Mouse (Mus musculus) heart, postnatal 0 days (tissue): ENCODE data around the gene Endou. TPM values are rescaled to one million over a fixed set of nuclear protein-coding genes. Genes with fewer than 3 reads are reported as not detected.

Source experiments
- ATAC-seq: fragments of 200-750 bp; cut with Nextera tagmentation; 2 replicates; pipeline ENCODE4 v1.8.0; 2017; ENCODE audit warnings: low read depth, moderate number of reproducible peaks, moderate library complexity; ENCODE audit not compliant: insufficient read depth
- DNase-seq: peaks from one replicate; pipeline ENCODE4 v3.0.0-alpha.2; 2016; ENCODE audit warnings: low spot score
- H3K27ac ChIP-seq: fragments of 300-500 bp; sonication (generic); 2 replicates; pipeline ENCODE4 v1.5.1; 2014; ENCODE audit warnings: low read depth, mild to moderate bottlenecking
- H3K27me3 ChIP-seq: fragments of 300-500 bp; sonication (generic); 2 replicates; pipeline ENCODE4 v1.6.1; 2014; ENCODE audit warnings: low read length, mixed read lengths; ENCODE audit not compliant: control insufficient read depth, insufficient read depth
- H3K36me3 ChIP-seq: fragments of 300-500 bp; sonication (generic); replicated peaks from 2 replicates; pipeline ENCODE4 v1.6.1; 2014; ENCODE audit warnings: low read length, mixed read lengths; ENCODE audit not compliant: control insufficient read depth, insufficient read depth
- H3K4me1 ChIP-seq: fragments of 300-500 bp; sonication (generic); 2 replicates; pipeline ENCODE4 v1.6.1; 2014; ENCODE audit warnings: antibody characterized with exemption; ENCODE audit not compliant: control insufficient read depth, insufficient read depth
- H3K4me2 ChIP-seq: fragments of 300-500 bp; sonication (generic); 2 replicates; pipeline ENCODE4 v1.6.1; 2014; ENCODE audit warnings: low read depth, mild to moderate bottlenecking, low read length, moderate library complexity
- H3K4me3 ChIP-seq: fragments of 300-500 bp; sonication (generic); 2 replicates; pipeline ENCODE4 v1.5.1; 2014; ENCODE audit warnings: low read depth, low read length
- H3K9ac ChIP-seq: fragments of 300-500 bp; sonication (generic); replicated peaks from 2 replicates; pipeline ENCODE4 v1.6.1; 2014; ENCODE audit warnings: low read depth, low read length, mixed read lengths
- H3K9me3 ChIP-seq: fragments of 300-500 bp; sonication (generic); replicated peaks from 2 replicates; pipeline ENCODE4 v1.6.1; 2016; ENCODE audit warnings: low read length; ENCODE audit not compliant: control insufficient read depth
- CTCF ChIP-seq: IDR thresholded peaks from 2 replicates; pipeline ENCODE4 v1.5.1; 2016; ENCODE audit warnings: antibody characterized with exemption, control low read depth, low read depth
- EP300 ChIP-seq: IDR thresholded peaks from 2 replicates; pipeline ENCODE4 v1.6.1; 2016; ENCODE audit warnings: antibody characterized with exemption, low read depth
- WGBS: fragments of 180-500 bp; shearing (Covaris S2); extraction: QIAGEN DNeasy Blood & Tissue Kit; methylation state at CpG from one replicate; pipeline ENCODE4 v1.1.7; 2014; 5-methylcytosine and 5-hydroxymethylcytosine counted together
- polyA plus RNA-seq: library from polyadenylated mRNA; unstranded; fragments of >200 nt; fragmentation: Nextera tagmentation; extraction: Ambion mirVana; gene quantifications from 2 replicates; pipeline ENCODE4 v1.2.1, GENCODE M21; 2015
- total RNA-seq: library from RNA; depleted of rRNA; stranded (reverse); fragments of >200 nt; gene quantifications from 2 replicates; pipeline ENCODE4 v1.2.3, GENCODE M21; 2014; ENCODE audit warnings: low replicate concordance

Gene Endou
- total and polyA plus RNA-seq, 2 experiments from 2014 or later, result 0.95 to 5.6 TPM

DNA sequence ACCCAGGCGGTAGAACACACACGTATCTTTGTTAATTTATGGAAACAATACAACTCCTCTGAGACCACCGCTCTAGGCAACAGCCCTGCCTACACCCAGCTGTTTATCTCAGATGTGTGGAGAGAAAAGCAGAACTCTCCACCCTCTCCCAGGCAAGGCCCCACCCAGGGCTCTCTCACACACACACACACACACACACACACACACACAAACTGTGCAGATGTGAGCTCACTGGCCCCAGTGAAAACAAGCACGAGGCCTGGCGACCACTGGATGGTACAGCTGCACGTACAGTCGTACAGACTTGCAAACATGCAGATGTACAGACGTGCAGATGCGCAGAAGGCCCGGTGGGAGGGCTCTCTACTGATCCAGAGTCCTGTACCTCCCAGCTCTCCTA lies 13.8 kb upstream of the Endou start:
- DNase-seq, result peak; percentile 78
- peak overlapping the region; percentile 7; the same call in 1 of the 2 replicates for H3K4me2 ChIP-seq
- TF ChIP-seq EP300, result no peak
- no peak for TF ChIP-seq CTCF

DNA sequence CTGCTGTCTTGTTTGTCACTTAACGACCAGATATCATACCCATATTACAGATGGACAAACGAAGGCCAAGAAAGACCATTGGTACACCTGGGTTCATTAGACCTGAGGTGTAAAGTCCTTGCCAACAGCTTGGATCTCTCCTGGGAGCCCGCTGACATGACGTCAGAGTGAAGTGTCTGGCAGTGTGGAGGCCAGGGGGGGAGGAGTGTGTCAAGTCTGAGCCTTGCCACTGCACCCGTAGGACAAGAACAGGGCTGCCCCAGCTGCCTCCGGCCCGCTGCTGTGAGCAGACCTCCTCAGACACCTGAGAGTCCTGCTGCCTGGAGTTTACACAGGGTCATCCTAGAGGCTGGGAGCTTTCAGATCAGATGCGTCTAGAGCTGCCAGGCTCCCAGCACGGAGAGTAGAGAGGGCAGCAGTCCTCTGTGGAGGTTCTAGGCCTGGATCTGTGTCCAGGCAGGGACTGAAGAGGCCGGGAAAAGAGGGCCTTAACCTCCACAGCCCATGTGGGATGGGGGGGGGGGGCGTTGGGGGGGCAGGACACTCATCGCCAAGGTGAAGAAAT lies 12.9 kb upstream of the Endou start:
- ATAC-seq, result no peak
- Histone ChIP-seq H3K4me1 (peaks cover 20% of the 10 kb centered on the region), H3K27ac (no peak overlapping the region), H3K27me3 (no peaks in the 10 kb centered on the region), H3K9me3 (no peaks in the 10 kb centered on the region), H3K36me3 (peaks cover 9% of the 10 kb centered on the region), H3K4me3 (no peak overlapping the region), H3K9ac (no peak overlapping the region), H3K4me2 (no peak overlapping the region)
- no peak for DNase-seq
- 64% methylated on average over 10 of the region's 12 CpGs for WGBS
- no peak for TF ChIP-seq CTCF
- TF ChIP-seq EP300, result no peak

More for the DNA sequence above, 13.8 kb upstream of the Endou start:
- Histone ChIP-seq H3K9me3 (no peaks in the 10 kb centered on the region), H3K27me3 (no peaks in the 10 kb centered on the region), H3K9ac (0 out of 2 replicates have a peak overlapping the region, but pooled peaks have one; percentile 4), H3K27ac (peak overlapping the region; percentile 58), H3K4me3 (no peak overlapping the region), H3K36me3 (peaks cover 12% of the 10 kb centered on the region), H3K4me1 (peaks cover 28% of the 10 kb centered on the region)
- 0 out of 2 replicates have a peak, but pooled peaks have one; percentile 12 for ATAC-seq
- 62% methylated on average over 10 of the region's 10 CpGs for WGBS

DNA sequence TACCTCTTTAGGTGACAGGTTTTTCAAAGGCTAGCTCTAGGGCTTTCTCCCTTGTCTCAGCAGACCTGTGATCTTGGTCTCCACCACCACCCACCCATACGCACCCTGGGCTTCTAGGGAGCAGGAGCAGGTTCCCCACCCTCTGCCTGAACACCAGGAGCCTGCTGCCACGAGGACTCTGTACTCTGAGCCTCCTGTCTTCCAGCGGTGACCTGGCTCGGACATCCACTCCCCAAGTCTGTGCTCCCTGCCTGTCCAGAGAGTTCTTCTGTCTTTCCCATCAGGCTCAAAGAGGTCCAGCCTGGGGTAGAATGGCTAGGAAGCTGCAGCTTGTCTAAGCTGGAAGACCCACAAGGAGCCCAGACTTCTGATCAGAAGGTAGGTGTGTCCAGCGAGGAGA lies 12.1 kb upstream of the Endou start:
- Histone ChIP-seq H3K9ac (no peak overlapping the region), H3K4me3 (no peak overlapping the region), H3K36me3 (peaks cover 9% of the 10 kb centered on the region), H3K4me1 (peaks cover 20% of the 10 kb centered on the region), H3K9me3 (no peaks in the 10 kb centered on the region), H3K4me2 (no peak overlapping the region), H3K27me3 (no peaks in the 10 kb centered on the region), H3K27ac (no peak overlapping the region)
- TF ChIP-seq EP300, result no peak
- no peak for TF ChIP-seq CTCF
- ATAC-seq (no peak), DNase-seq (no peak)
- 88% methylated on average over 5 of the region's 5 CpGs for whole genome bisulfite sequencing

DNA sequence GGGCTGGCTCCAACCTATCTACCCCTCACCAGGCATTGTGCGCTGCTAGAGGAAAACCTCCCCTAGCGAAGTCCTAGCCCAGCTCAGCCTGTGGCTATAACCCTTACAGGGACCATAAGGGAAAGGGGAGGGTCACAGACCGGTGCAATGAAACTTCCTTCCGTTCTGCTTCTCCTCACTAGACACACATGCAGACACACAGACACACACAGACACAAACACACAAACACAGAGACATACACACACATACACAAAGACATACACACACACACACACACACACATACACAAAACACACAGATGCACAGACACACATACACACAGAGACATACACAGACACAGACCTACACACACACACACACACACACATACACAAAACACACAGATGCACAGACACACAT lies 11.5 kb upstream of the Endou start:
- H3K27ac ChIP-seq, result peak overlapping the region; percentile 72
- H3K4me1 ChIP-seq, result peaks cover 20% of the 10 kb centered on the region
- H3K27me3 ChIP-seq, result no peaks in the 10 kb centered on the region
- no peak for DNase-seq
- no peak for ATAC-seq
- H3K9me3 ChIP-seq, result no peaks in the 10 kb centered on the region
- H3K4me2 ChIP-seq, result no peak overlapping the region
- TF ChIP-seq EP300, result no peak
- no peak overlapping the region for H3K4me3 ChIP-seq
- H3K36me3 ChIP-seq, result peaks cover 9% of the 10 kb centered on the region
- H3K9ac ChIP-seq, result no peak overlapping the region
- WGBS, result 71% methylated on average over 4 of the region's 4 CpGs

DNA sequence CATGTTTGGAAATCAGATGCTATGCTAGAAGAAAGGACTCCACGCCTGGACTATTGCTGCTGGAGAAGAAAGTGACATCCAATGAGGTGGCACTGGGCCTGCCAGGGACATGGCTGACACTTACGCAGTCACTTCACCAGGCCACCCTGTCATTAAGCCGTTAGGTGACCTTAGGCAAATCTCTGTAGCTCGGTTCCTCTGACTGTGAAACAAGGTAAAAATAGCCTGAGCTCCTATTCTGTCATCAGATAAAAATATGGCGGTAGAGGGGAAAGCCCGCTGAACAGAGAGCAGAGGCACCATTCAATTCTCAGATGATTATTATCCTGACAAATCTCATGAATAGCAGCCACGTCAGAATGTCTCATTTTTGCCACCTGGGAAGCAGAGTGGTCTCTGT lies 10.9 kb upstream of the Endou start:
- TF ChIP-seq CTCF (no peak), EP300 (no peak)
- Histone ChIP-seq H3K36me3 (peaks cover 7% of the 10 kb centered on the region), H3K27me3 (no peaks in the 10 kb centered on the region), H3K4me3 (no peak overlapping the region), H3K27ac (peak overlapping the region; percentile 72), H3K9ac (no peak overlapping the region), H3K4me1 (peaks cover 20% of the 10 kb centered on the region), H3K9me3 (no peaks in the 10 kb centered on the region), H3K4me2 (no peak overlapping the region)
- WGBS, result 20% methylated on average over 7 of the region's 7 CpGs
- peak; percentile 67 for DNase-seq
- ATAC-seq, result peak; percentile 58; the same call in 1 of the 2 replicates

DNA sequence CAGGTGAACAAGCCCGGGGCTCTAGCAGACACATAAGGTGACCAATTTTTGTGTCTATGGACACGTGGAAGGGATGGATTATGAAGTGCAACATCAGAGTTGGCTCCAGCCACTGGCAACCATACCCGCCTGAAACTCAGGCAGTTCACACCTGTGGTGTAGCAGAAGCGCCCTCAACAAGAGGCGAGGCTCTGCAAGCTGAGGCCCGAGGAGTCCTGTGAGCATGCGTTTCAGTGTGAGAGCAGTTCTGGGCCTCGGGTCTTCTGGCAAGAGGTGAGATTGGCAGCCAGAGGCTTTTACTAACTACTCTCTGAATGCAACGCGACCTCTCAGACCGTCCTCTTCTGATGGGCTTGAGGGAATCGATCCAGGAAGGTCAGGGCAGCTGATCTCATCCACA lies 10.5 kb upstream of the Endou start:
- peaks cover 3% of the 10 kb centered on the region; the same call in 1 of the 2 replicates for H3K36me3 ChIP-seq
- no peaks in the 10 kb centered on the region for H3K9me3 ChIP-seq
- no peak for DNase-seq
- no peak overlapping the region for H3K9ac ChIP-seq
- no peak for ATAC-seq
- H3K27ac ChIP-seq, result peak overlapping the region; percentile 3; the same call in 1 of the 2 replicates
- WGBS, result 66% methylated on average over 12 of the region's 12 CpGs
- H3K4me1 ChIP-seq, result peaks cover 20% of the 10 kb centered on the region
- H3K4me3 ChIP-seq, result no peak overlapping the region
- H3K27me3 ChIP-seq, result no peaks in the 10 kb centered on the region
- H3K4me2 ChIP-seq, result no peak overlapping the region
- TF ChIP-seq CTCF (no peak), EP300 (no peak)
